Mouse (Mus musculus): ENCODE measurements at regions not wholly inside any gene's neighbourhood (a gene's known extent, or its start where the extent isn't known, plus 50 kb on each side); places are given as distances from the start of the nearest gene placed in this dataset.
A peak's percentile ranks its signal among the peaks of the same experiment; 100 is the strongest.

- no peak for DNase-seq (ENCODE audit: low read depth)
Observed at GRCm38 (mm10) chr1:61419839-61420238, 218.8 kb upstream of the Pard3b start.

GRCm38 (mm10) chr1:61423253-61423652, 215.4 kb upstream of the Pard3b start:
- DNase-seq (ENCODE audit: low read depth), result peak; percentile 70

- DNase-seq (ENCODE audit: low read depth), result no peak
Observed at GRCm38 (mm10) chr1:61428706-61429501, 209.7 kb upstream of the Pard3b start.

GRCm38 (mm10) chr1:61437603-61438002, 201.0 kb upstream of the Pard3b start:
- DNase-seq (ENCODE audit: low read depth), result no peak

- DNase-seq (ENCODE audit: low read depth), result no peak
Observed at GRCm38 (mm10) chr1:61461435-61461834, 177.2 kb upstream of the Pard3b start.

GRCm38 (mm10) chr1:61470617-61471214, 167.9 kb upstream of the Pard3b start:
- no peak for DNase-seq (ENCODE audit: low read depth)

GRCm38 (mm10) chr1:61471779-61472578, 166.6 kb upstream of the Pard3b start:
- DNase-seq (ENCODE audit: low read depth), result no peak

- DNase-seq (ENCODE audit: low read depth), result no peak
Observed at GRCm38 (mm10) chr1:61472579-61473242, 165.9 kb upstream of the Pard3b start.

GRCm38 (mm10) chr1:61485459-61485858, 153.2 kb upstream of the Pard3b start:
- DNase-seq (ENCODE audit: low read depth), result no peak

- DNase-seq (ENCODE audit: low read depth), result no peak
Observed at GRCm38 (mm10) chr1:61524886-61525285, 113.7 kb upstream of the Pard3b start.

- no peak for DNase-seq (ENCODE audit: low read depth)
Observed at GRCm38 (mm10) chr1:61525881-61526280, 112.7 kb upstream of the Pard3b start.

- DNase-seq (ENCODE audit: low read depth), result no peak
Observed at GRCm38 (mm10) chr1:61528757-61529156, 109.9 kb upstream of the Pard3b start.

GRCm38 (mm10) chr1:61530166-61530565, 108.5 kb upstream of the Pard3b start:
- DNase-seq (ENCODE audit: low read depth), result no peak

GRCm38 (mm10) chr1:61531487-61531886, 107.1 kb upstream of the Pard3b start:
- DNase-seq (ENCODE audit: low read depth), result no peak

- no peak for DNase-seq (ENCODE audit: low read depth)
Observed at GRCm38 (mm10) chr1:61540081-61540480, 98.5 kb upstream of the Pard3b start.

GRCm38 (mm10) chr1:61541166-61541565, 97.5 kb upstream of the Pard3b start:
- DNase-seq (ENCODE audit: low read depth), result no peak

- no peak for DNase-seq (ENCODE audit: low read depth)
Observed at GRCm38 (mm10) chr1:61552577-61553517, 85.8 kb upstream of the Pard3b start.

- DNase-seq (ENCODE audit: low read depth), result no peak
Observed at GRCm38 (mm10) chr1:61559514-61559913, 79.1 kb upstream of the Pard3b start.

- DNase-seq (ENCODE audit: low read depth), result no peak
Observed at GRCm38 (mm10) chr1:61562091-61562490, 76.5 kb upstream of the Pard3b start.

GRCm38 (mm10) chr1:61565471-61565870, 73.2 kb upstream of the Pard3b start:
- DNase-seq (ENCODE audit: low read depth), result no peak

GRCm38 (mm10) chr1:61574276-61574675, 64.3 kb upstream of the Pard3b start:
- DNase-seq (ENCODE audit: low read depth), result no peak

Data from induced T-regulatory cell, adult 2 months (primary cell).